Mouse (Mus musculus) intestine, embryonic 16.5 days (tissue): ENCODE measurements at regions not wholly inside any gene's neighbourhood (a gene's known extent, or its start where the extent isn't known, plus 50 kb on each side); places are given as distances from the start of the nearest gene placed in this dataset.

Source experiments
- ATAC-seq: fragments of 200-750 bp; cut with Nextera tagmentation; 2 replicates; pipeline ENCODE4 v1.8.0; 2017; ENCODE audit warnings: moderate TSS enrichment, moderate library complexity
- H3K27ac ChIP-seq: fragments of 300-500 bp; sonication (generic); 2 replicates; pipeline ENCODE4 v1.5.1; 2014; ENCODE audit warnings: mild to moderate bottlenecking, low read length
- H3K27me3 ChIP-seq: fragments of 300-500 bp; sonication (generic); replicated peaks from 2 replicates; pipeline ENCODE4 v1.6.1; 2014; ENCODE audit warnings: low read length, control low read depth, mixed read lengths; ENCODE audit not compliant: control insufficient read depth, insufficient read depth
- H3K36me3 ChIP-seq: fragments of 300-500 bp; sonication (generic); 2 replicates; pipeline ENCODE4 v1.6.1; 2014; ENCODE audit warnings: low read length, control low read depth; ENCODE audit not compliant: control insufficient read depth, insufficient read depth
- H3K4me1 ChIP-seq: fragments of 300-500 bp; sonication (generic); 2 replicates; pipeline ENCODE4 v1.6.1; 2014; ENCODE audit warnings: low read length, control low read depth, mixed read lengths; ENCODE audit not compliant: control insufficient read depth, insufficient read depth
- H3K4me2 ChIP-seq: fragments of 300-500 bp; sonication (generic); 2 replicates; pipeline ENCODE4 v1.6.1; 2014; ENCODE audit warnings: low read depth, low read length, control low read depth
- H3K4me3 ChIP-seq: fragments of 300-500 bp; sonication (generic); 2 replicates; pipeline ENCODE4 v1.5.1; 2014; ENCODE audit warnings: mild to moderate bottlenecking, low read length
- H3K9ac ChIP-seq: fragments of 300-500 bp; sonication (generic); 2 replicates; pipeline ENCODE4 v1.6.1; 2014; ENCODE audit warnings: low read depth, low read length
- H3K9me3 ChIP-seq: fragments of 300-500 bp; sonication (generic); 2 replicates; pipeline ENCODE4 v1.6.1; 2016; ENCODE audit warnings: low read length, control low read depth; ENCODE audit not compliant: control insufficient read depth
- WGBS: fragments of 180-500 bp; shearing (Covaris S2); extraction: QIAGEN DNeasy Blood & Tissue Kit; methylation state at CpG from one replicate; pipeline ENCODE4 v1.1.7; 2014; 5-methylcytosine and 5-hydroxymethylcytosine counted together

- ATAC-seq = no peak
- H3K9ac ChIP-seq = no peak overlapping the region
- no peak overlapping the region for H3K4me3 ChIP-seq
- 84% methylated on average over 3 of the region's 3 CpGs for WGBS
- no peaks in the 10 kb centered on the region for H3K9me3 ChIP-seq
- H3K4me1 ChIP-seq = no peaks in the 10 kb centered on the region
- H3K27me3 ChIP-seq = no peaks in the 10 kb centered on the region
- H3K36me3 ChIP-seq = no peaks in the 10 kb centered on the region
- H3K27ac ChIP-seq = no peak overlapping the region
- H3K4me2 ChIP-seq = no peak overlapping the region
Observed at GRCm38 (mm10) chr3:52781521-52781920, 235.5 kb downstream of the Cog6 start.

GRCm38 (mm10) chr3:52780356-52780755 lies 236.7 kb downstream of the Cog6 start:
- Histone ChIP-seq H3K9ac (no peak overlapping the region), H3K9me3 (no peaks in the 10 kb centered on the region), H3K27ac (no peak overlapping the region), H3K36me3 (no peaks in the 10 kb centered on the region), H3K27me3 (no peaks in the 10 kb centered on the region), H3K4me3 (no peak overlapping the region), H3K4me1 (no peaks in the 10 kb centered on the region), H3K4me2 (no peak overlapping the region)
- 68% methylated on average over 8 of the region's 8 CpGs for WGBS
- ATAC-seq = no peak

GRCm38 (mm10) chr3:52775875-52776274 lies 241.2 kb downstream of the Cog6 start:
- no peaks in the 10 kb centered on the region for H3K36me3 ChIP-seq
- no peak overlapping the region for H3K9ac ChIP-seq
- no peaks in the 10 kb centered on the region for H3K4me1 ChIP-seq
- H3K27ac ChIP-seq = no peak overlapping the region
- 69% methylated on average over 4 of the region's 4 CpGs for WGBS
- H3K9me3 ChIP-seq = no peaks in the 10 kb centered on the region
- H3K4me3 ChIP-seq = no peak overlapping the region
- no peaks in the 10 kb centered on the region for H3K27me3 ChIP-seq
- H3K4me2 ChIP-seq = no peak overlapping the region
- no peak for ATAC-seq

GRCm38 (mm10) chr3:52775156-52775555 lies 241.9 kb downstream of the Cog6 start:
- Histone ChIP-seq H3K4me1 (no peaks in the 10 kb centered on the region), H3K27ac (no peak overlapping the region), H3K27me3 (no peaks in the 10 kb centered on the region), H3K36me3 (no peaks in the 10 kb centered on the region), H3K4me2 (no peak overlapping the region), H3K9me3 (no peaks in the 10 kb centered on the region), H3K9ac (no peak overlapping the region), H3K4me3 (no peak overlapping the region)
- ATAC-seq = no peak
- WGBS = 57% methylated on average over 7 of the region's 7 CpGs

DNA sequence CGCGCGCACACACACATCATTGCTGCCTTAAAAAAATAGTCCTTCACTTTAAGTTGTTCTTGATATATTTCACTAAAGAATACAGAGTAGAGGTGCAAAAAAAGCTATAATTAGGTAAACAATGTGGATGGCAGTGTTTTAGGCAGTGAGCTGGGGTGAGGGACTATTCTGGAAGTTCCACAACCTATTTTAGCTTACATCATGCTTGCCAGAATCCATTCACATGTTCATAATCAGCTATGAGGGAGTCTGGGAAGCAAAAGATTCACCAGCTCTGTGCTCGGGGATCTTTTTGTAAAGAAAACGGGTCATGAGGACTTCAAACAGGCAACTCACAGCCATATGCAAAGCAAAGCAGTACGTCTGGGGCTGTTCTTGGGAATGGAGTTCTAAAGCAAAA lies 242.3 kb downstream of the Cog6 start:
- Histone ChIP-seq H3K9ac (no peak overlapping the region), H3K4me1 (no peaks in the 10 kb centered on the region), H3K27ac (no peak overlapping the region), H3K9me3 (no peaks in the 10 kb centered on the region), H3K4me2 (no peak overlapping the region), H3K27me3 (no peaks in the 10 kb centered on the region), H3K36me3 (no peaks in the 10 kb centered on the region), H3K4me3 (no peak overlapping the region)
- 84% methylated on average over 6 of the region's 6 CpGs for WGBS
- no peak for ATAC-seq

GRCm38 (mm10) chr3:52767276-52767675 lies 249.8 kb downstream of the Cog6 start:
- H3K9me3 ChIP-seq = no peaks in the 10 kb centered on the region
- H3K27me3 ChIP-seq = no peaks in the 10 kb centered on the region
- H3K4me3 ChIP-seq = no peak overlapping the region
- no peaks in the 10 kb centered on the region for H3K36me3 ChIP-seq
- ATAC-seq = no peak
- H3K4me1 ChIP-seq = no peaks in the 10 kb centered on the region
- no peak overlapping the region for H3K27ac ChIP-seq
- WGBS = 74% methylated on average over 10 of the region's 10 CpGs
- no peak overlapping the region for H3K4me2 ChIP-seq
- H3K9ac ChIP-seq = no peak overlapping the region

GRCm38 (mm10) chr3:52766841-52767240 lies 250.2 kb downstream of the Cog6 start:
- WGBS = 66% methylated on average over 5 of the region's 5 CpGs
- Histone ChIP-seq H3K36me3 (no peaks in the 10 kb centered on the region), H3K4me1 (no peaks in the 10 kb centered on the region), H3K9me3 (no peaks in the 10 kb centered on the region), H3K27me3 (no peaks in the 10 kb centered on the region), H3K9ac (no peak overlapping the region), H3K4me3 (no peak overlapping the region), H3K4me2 (no peak overlapping the region), H3K27ac (no peak overlapping the region)
- no peak for ATAC-seq

DNA sequence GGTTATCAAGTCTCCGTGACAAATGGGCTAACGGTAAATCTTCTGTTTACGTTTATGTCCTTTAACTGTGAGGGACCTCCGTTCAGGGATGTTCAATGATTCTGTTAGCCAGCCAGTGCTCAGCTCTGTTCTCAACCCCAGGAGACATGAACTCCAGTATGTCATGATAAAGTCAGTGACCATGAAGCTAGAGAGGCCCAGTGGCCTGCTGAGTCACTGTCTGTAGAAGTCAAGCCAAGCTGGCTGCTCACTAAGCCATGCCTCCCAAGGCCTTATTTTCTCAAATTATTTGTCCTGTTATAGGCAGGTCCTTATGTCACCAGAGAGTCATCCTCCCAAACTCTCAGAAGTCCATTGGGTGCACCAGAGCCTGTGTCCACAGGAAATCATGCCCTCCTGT lies 252.9 kb downstream of the Cog6 start:
- ATAC-seq = no peak
- WGBS = 55% methylated on average over 4 of the region's 4 CpGs

DNA sequence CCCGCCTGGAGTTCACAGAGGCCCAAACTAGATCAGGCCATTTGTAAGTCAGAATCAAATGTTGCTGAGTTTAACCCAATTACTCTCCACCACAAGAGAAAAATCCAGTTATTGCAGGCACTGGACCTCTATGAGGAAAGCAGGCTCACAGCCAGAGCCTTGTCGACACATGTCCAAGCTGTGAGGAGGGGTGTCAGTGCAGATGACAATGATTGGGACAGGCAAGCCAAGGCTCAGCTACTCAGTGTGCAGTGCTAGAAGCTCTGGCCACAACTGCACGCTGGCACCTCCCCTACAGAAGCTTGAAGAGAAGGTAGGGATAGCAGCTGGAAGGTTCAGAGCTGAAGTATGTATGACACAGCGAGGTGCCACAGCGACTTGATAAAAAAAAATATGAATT lies 253.4 kb downstream of the Cog6 start:
- no peak for ATAC-seq
- H3K4me3 ChIP-seq = no peak overlapping the region
- WGBS = 74% methylated on average over 5 of the region's 5 CpGs
- no peaks in the 10 kb centered on the region for H3K9me3 ChIP-seq
- no peaks in the 10 kb centered on the region for H3K36me3 ChIP-seq
- no peaks in the 10 kb centered on the region for H3K27me3 ChIP-seq
- H3K4me2 ChIP-seq = no peak overlapping the region
- H3K9ac ChIP-seq = no peak overlapping the region
- no peaks in the 10 kb centered on the region for H3K4me1 ChIP-seq
- no peak overlapping the region for H3K27ac ChIP-seq

More for the DNA sequence above, 252.9 kb downstream of the Cog6 start:
- Histone ChIP-seq H3K4me1 (no peaks in the 10 kb centered on the region), H3K4me3 (no peak overlapping the region), H3K9me3 (no peaks in the 10 kb centered on the region), H3K27me3 (no peaks in the 10 kb centered on the region), H3K4me2 (no peak overlapping the region), H3K9ac (no peak overlapping the region), H3K36me3 (no peaks in the 10 kb centered on the region), H3K27ac (no peak overlapping the region)

GRCm38 (mm10) chr3:52762549-52762948 lies 254.5 kb downstream of the Cog6 start:
- no peak overlapping the region for H3K4me2 ChIP-seq
- H3K4me3 ChIP-seq = no peak overlapping the region
- no peaks in the 10 kb centered on the region for H3K36me3 ChIP-seq
- no peaks in the 10 kb centered on the region for H3K27me3 ChIP-seq
- no peaks in the 10 kb centered on the region for H3K9me3 ChIP-seq
- H3K9ac ChIP-seq = no peak overlapping the region
- no peaks in the 10 kb centered on the region for H3K4me1 ChIP-seq
- 87% methylated on average over 6 of the region's 6 CpGs for whole genome bisulfite sequencing
- no peak for ATAC-seq
- no peak overlapping the region for H3K27ac ChIP-seq
